Mouse (Mus musculus) stomach, embryonic 16.5 days (tissue): Measurements from ENCODE around the gene Cdc42bpg. TPM values are rescaled to one million over a fixed set of nuclear protein-coding genes. Genes with fewer than 3 reads are reported as not detected.

ENCODE experiments used
- ATAC-seq: fragments of 200-750 bp; cut with Nextera tagmentation; 2 replicates; pipeline ENCODE4 v1.8.0; 2017; ENCODE audit warnings: moderate number of reproducible peaks, moderate TSS enrichment; ENCODE audit not compliant: insufficient read depth, low FRiP score
- H3K27ac ChIP-seq: fragments of 300-500 bp; sonication (generic); 2 replicates; pipeline ENCODE4 v1.5.1; 2014; ENCODE audit warnings: low read length
- H3K27me3 ChIP-seq: fragments of 300-500 bp; sonication (generic); 2 replicates; pipeline ENCODE4 v1.6.1; 2014; ENCODE audit warnings: low read length, control low read depth, mixed read lengths; ENCODE audit not compliant: control insufficient read depth, insufficient read depth
- H3K36me3 ChIP-seq: fragments of 300-500 bp; sonication (generic); 2 replicates; pipeline ENCODE4 v1.6.1; 2014; ENCODE audit warnings: low read length; ENCODE audit not compliant: control insufficient read depth, insufficient read depth
- H3K4me1 ChIP-seq: fragments of 300-500 bp; sonication (generic); 2 replicates; pipeline ENCODE4 v1.6.1; 2014; ENCODE audit warnings: low read length, control low read depth, mixed read lengths; ENCODE audit not compliant: control insufficient read depth, insufficient read depth
- H3K4me2 ChIP-seq: fragments of 300-500 bp; sonication (generic); 2 replicates; pipeline ENCODE4 v1.6.1; 2014; ENCODE audit warnings: low read depth, low read length, mixed read lengths
- H3K4me3 ChIP-seq: fragments of 300-500 bp; sonication (generic); replicated peaks from 2 replicates; pipeline ENCODE4 v1.5.1; 2014; ENCODE audit warnings: mild to moderate bottlenecking, low read length
- H3K9ac ChIP-seq: fragments of 300-500 bp; sonication (generic); 2 replicates; pipeline ENCODE4 v1.6.1; 2014; ENCODE audit warnings: low read length
- H3K9me3 ChIP-seq: fragments of 300-500 bp; sonication (generic); replicated peaks from 2 replicates; pipeline ENCODE4 v1.6.1; 2016; ENCODE audit warnings: low read length, control low read depth; ENCODE audit not compliant: control insufficient read depth
- WGBS: fragments of 180-500 bp; shearing (Covaris S2); extraction: QIAGEN DNeasy Blood & Tissue Kit; methylation state at CpG from one replicate; pipeline ENCODE4 v1.1.7; 2014; 5-methylcytosine and 5-hydroxymethylcytosine counted together
- polyA plus RNA-seq: library from polyadenylated mRNA; unstranded; fragments of >200 nt; fragmentation: Nextera tagmentation; extraction: Ambion mirVana; gene quantifications from 2 replicates; pipeline ENCODE4 v1.2.1, GENCODE M21; 2015

Gene Cdc42bpg
- polyA plus RNA-seq, 1 experiment from 2014 or later, result 1.9 TPM

DNA sequence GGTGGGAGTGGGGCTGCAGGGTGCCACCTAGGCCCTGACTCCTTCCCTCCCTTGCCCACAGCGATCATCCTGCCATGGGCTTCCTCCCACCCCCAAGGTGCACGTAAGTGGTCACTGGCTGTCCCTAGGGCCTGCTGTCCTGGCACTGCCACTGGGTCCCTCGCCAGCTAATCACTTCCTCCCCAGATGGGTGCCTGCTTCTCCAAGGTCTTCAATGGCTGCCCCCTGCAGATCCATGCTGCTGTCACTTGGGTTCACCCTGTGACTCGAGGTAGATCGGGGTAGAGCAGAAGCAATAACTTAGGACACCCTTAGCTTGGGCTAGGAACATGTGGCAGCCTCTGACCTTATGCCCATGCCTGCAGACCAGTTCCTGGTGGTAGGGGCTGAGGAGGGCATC, 39.8 kb downstream of the Cdc42bpg start:
- Histone ChIP-seq H3K4me2 (no peak overlapping the region), H3K9me3 (no peaks in the 10 kb centered on the region), H3K4me3 (no peak overlapping the region), H3K9ac (no peak overlapping the region), H3K4me1 (peaks cover 8% of the 10 kb centered on the region), H3K27ac (no peak overlapping the region), H3K36me3 (peaks cover 20% of the 10 kb centered on the region; the same call in 1 of the 2 replicates), H3K27me3 (no peaks in the 10 kb centered on the region)
- WGBS, result 90% methylated on average over 5 of the region's 5 CpGs
- ATAC-seq, result no peak

DNA sequence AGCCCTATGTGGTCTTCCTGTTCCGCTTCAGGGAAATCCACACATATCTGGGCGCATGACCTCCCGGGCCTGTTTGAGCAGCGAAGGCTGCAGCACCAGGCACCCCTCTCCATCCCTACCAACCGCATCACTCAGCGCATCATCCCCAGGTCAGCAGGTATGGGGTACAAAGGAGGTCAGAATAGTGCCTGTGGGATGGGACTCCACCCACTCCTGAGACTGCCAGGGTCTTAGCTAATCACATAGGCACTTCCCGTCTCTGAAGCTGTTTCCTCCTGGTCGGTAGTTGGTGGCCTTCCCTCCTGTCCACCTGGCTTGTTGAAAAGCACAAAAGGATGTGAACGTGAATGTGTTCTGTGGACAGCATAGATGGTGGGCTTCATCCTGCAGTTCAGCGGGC, 40.4 kb downstream of the Cdc42bpg start:
- Histone ChIP-seq H3K36me3 (peaks cover 20% of the 10 kb centered on the region; the same call in 1 of the 2 replicates), H3K9me3 (no peaks in the 10 kb centered on the region), H3K4me2 (no peak overlapping the region), H3K9ac (no peak overlapping the region), H3K27ac (no peak overlapping the region), H3K4me3 (no peak overlapping the region), H3K4me1 (peaks cover 5% of the 10 kb centered on the region), H3K27me3 (no peaks in the 10 kb centered on the region)
- ATAC-seq, result no peak
- 85% methylated on average over 10 of the region's 10 CpGs for WGBS

- Histone ChIP-seq H3K27ac (no peak overlapping the region), H3K4me3 (no peak overlapping the region), H3K4me1 (no peaks in the 10 kb centered on the region), H3K4me2 (no peak overlapping the region), H3K27me3 (no peaks in the 10 kb centered on the region), H3K9ac (no peak overlapping the region), H3K36me3 (peaks cover 20% of the 10 kb centered on the region; the same call in 1 of the 2 replicates), H3K9me3 (no peaks in the 10 kb centered on the region)
- no peak for ATAC-seq
- 93% methylated on average over 4 of the region's 4 CpGs for WGBS
Observed at GRCm38 (mm10) chr19:6347615-6348014, 41.4 kb downstream of the Cdc42bpg start.

- Histone ChIP-seq H3K4me3 (no peak overlapping the region), H3K4me2 (no peak overlapping the region), H3K27me3 (no peaks in the 10 kb centered on the region), H3K27ac (peak overlapping the region; percentile 0; the same call in 1 of the 2 replicates), H3K36me3 (peaks cover 15% of the 10 kb centered on the region; the same call in 1 of the 2 replicates), H3K9ac (no peak overlapping the region), H3K9me3 (no peaks in the 10 kb centered on the region), H3K4me1 (no peaks in the 10 kb centered on the region)
- 67% methylated on average over 9 of the region's 9 CpGs for WGBS
- no peak for ATAC-seq
Observed at GRCm38 (mm10) chr19:6348717-6349116, 42.5 kb downstream of the Cdc42bpg start.

DNA sequence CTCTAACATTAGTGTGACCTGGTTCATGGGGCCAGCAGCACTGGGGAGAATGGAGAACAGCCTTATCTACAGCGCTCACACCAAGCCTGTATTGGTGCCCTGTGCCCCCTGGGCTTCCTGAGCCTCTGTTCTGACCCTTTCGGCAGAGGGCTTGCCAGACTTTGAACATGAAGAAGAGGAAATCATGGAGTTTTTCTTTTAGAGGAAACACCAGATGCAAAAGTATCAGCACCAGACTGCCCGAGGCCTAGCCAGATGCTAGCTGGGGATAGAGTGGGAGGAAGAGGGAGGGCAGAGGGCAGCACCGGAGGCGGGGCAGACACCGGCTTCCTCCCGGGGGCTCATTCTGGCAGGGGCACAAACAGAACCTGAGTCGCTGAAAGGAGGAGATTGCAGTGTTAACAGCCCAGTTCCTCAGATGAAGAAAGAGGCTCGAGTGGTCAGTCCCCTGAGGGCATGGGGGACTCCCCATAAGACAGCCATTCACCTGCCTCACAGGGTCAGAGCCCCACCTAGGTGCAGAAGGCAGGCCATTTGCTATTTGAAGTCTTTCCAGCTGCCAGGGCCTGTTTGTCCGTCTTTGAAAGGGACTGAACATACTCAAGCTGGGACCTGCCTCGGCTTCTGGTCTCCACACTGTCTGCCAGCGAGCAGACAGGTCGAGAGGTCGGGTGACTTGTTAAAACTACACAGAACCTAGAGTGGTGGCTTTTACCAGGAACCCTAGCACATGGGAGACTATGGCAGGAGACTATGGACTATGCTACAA, 43.1 kb downstream of the Cdc42bpg start:
- 30% methylated on average over 14 of the region's 14 CpGs for WGBS
- Histone ChIP-seq H3K27ac (peak overlapping the region; percentile 0; the same call in 1 of the 2 replicates), H3K4me3 (no peak overlapping the region), H3K9ac (no peak overlapping the region), H3K36me3 (peaks cover 15% of the 10 kb centered on the region; the same call in 1 of the 2 replicates), H3K27me3 (no peaks in the 10 kb centered on the region), H3K4me1 (no peaks in the 10 kb centered on the region), H3K4me2 (no peak overlapping the region), H3K9me3 (no peaks in the 10 kb centered on the region)
- ATAC-seq, result no peak

GRCm38 (mm10) chr19:6351431-6352106, 45.3 kb downstream of the Cdc42bpg start:
- WGBS, result 72% methylated on average over 14 of the region's 14 CpGs
- no peaks in the 10 kb centered on the region for H3K9me3 ChIP-seq
- H3K27ac ChIP-seq, result no peak overlapping the region
- no peaks in the 10 kb centered on the region for H3K27me3 ChIP-seq
- H3K36me3 ChIP-seq, result 0 out of 2 replicates have a peak, but pooled peaks cover 7% of the 10 kb centered on the region
- no peaks in the 10 kb centered on the region for H3K4me1 ChIP-seq
- ATAC-seq, result no peak
- H3K4me2 ChIP-seq, result no peak overlapping the region
- no peak overlapping the region; the same call in 1 of the 2 replicates for H3K9ac ChIP-seq
- H3K4me3 ChIP-seq, result no peak overlapping the region

DNA sequence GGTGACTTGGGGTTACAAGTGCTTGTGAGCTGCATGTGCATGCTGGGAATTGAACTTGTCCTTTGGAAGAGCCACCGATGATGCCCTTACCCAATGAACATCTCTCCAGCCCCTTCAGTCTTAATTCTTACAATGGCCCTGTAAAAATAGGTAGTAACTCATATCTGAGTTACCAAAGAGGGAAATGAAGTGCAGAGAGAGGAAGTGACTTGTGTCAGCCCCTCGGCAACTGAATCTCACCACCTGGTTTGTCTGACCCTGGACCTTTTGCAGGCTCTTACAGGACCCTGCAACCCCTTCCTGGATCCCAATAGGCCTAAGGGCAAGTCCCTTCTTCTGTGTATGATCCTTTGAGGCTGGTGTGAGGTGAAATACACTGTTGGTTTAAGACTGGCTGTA, 45.9 kb downstream of the Cdc42bpg start:
- Histone ChIP-seq H3K4me2 (no peak overlapping the region), H3K9me3 (no peaks in the 10 kb centered on the region), H3K27me3 (no peaks in the 10 kb centered on the region), H3K27ac (no peak overlapping the region), H3K9ac (no peak overlapping the region), H3K4me1 (no peaks in the 10 kb centered on the region), H3K36me3 (0 out of 2 replicates have a peak, but pooled peaks cover 2% of the 10 kb centered on the region), H3K4me3 (no peak overlapping the region)
- no peak for ATAC-seq
- WGBS, result 80% methylated on average over 2 of the region's 2 CpGs

DNA sequence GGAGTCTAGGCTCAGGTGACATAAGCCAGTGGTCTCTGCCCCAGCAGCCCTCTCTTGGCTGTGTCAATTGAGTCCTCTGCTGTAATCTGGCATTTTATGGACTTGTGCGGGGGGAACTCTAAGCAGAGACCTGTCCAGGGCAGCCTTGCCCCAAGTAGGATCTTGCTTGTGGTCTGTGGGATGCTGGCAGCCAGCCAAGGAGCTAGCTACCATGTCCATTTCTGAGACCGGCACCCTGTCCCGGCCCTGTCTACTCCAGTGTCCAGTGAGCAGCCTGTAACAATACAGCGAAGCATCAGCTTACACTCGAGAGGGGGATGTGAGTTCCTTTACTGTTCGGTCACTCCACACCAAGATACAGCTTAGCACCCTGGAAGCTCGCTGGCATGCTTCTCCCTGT, 47.8 kb downstream of the Cdc42bpg start:
- 87% methylated on average over 7 of the region's 7 CpGs for WGBS
- Histone ChIP-seq H3K27ac (no peak overlapping the region), H3K4me1 (no peaks in the 10 kb centered on the region), H3K9me3 (no peaks in the 10 kb centered on the region), H3K27me3 (no peaks in the 10 kb centered on the region), H3K9ac (no peak overlapping the region), H3K36me3 (no peaks in the 10 kb centered on the region), H3K4me3 (no peak overlapping the region), H3K4me2 (no peak overlapping the region)
- ATAC-seq, result no peak

DNA sequence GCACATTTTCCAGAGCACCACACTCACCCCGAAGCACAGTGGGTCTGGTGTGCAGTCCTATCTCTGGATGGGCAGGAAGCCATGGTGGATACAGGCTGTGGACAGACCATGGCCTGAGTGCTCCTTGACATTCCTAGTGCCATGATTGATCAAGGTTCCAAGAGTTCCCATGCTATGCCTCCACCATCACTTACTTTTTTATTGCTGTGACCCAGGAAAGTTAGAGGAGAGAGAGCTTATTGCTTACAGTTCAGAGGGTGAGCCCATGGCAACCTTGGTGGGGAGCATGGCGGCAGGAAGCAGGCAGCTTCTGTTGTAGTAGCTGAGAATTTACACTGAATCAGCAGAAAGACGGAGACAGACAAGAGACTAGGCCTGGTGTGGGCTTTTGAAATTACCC, 55.0 kb downstream of the Cdc42bpg start:
- WGBS, result 88% methylated on average over 3 of the region's 3 CpGs
- Histone ChIP-seq H3K9me3 (no peaks in the 10 kb centered on the region), H3K27me3 (no peaks in the 10 kb centered on the region), H3K27ac (no peak overlapping the region), H3K4me1 (peaks cover 16% of the 10 kb centered on the region), H3K9ac (no peak overlapping the region), H3K4me3 (no peak overlapping the region), H3K36me3 (peaks cover 6% of the 10 kb centered on the region), H3K4me2 (no peak overlapping the region)
- no peak for ATAC-seq
